ENCODE assay signal across 13 mouse cellular contexts in the genomic region with DNA sequence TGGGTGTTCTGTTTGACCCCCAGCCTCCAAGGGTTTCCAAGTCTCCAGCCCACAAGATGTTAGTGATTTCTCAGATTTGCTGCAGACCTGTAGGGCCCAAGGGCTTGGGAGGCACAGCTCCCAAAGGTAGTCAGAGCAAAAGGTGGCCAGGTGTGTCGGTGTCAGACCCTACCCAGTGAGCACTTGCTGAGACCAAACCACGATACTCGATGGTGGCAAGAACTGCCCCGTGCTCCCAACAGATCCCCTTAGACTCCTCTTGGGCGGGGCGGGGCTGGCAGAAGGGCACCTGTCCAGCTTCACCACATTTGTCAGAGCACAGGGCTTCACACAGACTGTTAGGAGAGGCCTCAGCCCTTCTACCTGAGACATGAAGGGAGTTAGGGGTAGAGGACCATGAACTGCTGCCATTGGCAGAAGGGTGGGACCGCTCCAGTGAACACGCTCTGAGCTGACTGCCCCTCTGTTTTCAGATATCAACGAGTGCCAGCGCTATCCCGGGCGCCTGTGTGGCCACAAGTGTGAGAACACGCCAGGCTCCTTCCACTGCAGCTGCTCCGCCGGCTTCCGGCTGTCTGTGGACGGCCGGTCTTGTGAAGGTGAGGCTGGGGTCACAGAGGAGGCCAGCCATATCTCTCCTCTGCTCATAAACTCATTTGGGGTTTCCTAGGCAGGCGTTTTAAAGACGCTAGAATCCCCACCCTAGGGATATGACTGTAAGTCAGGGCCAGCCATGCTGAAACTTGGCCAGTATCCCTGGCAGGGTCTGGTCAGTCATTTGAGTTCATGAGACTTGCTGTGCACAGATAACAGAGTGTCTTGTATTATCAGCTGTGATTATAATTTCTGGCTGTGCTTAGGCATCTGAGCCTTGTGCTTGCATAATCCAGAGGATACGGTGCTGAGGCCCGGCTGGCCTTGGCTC. TPM values are rescaled to one million over a fixed set of nuclear protein-coding genes. Genes with fewer than 3 reads are reported as not detected.
DNase-seq lines count a peak whose midpoint lies in the region; ATAC-seq lines count a peak whose summit lies in the region.
"Had no signal": no experiment of that assay in that cellular context is flagged by ENCODE, and none has a peak within 500 bp of the region (broad histone marks: within the 10 kb centered on the region; RNA-seq: fewer than 3 reads in every experiment).

No protein-coding gene starts in this region.

- H3K9ac ChIP-seq in kidney, embryonic 15.5 days = no peak overlapping the region
- H3K9ac ChIP-seq in hindbrain, embryonic 12.5 days = no peak overlapping the region
- H3K9ac ChIP-seq: hindbrain, embryonic 15.5 days; liver, embryonic 13.5 days; neural tube, embryonic 12.5 days had no signal

- peaks cover 94% of the 10 kb centered on the region for H3K36me3 ChIP-seq in kidney, embryonic 15.5 days
- H3K36me3 ChIP-seq in hindbrain, embryonic 12.5 days = peaks cover 58% of the 10 kb centered on the region
- H3K36me3 ChIP-seq: hindbrain, embryonic 15.5 days had no signal

- no peaks in the 10 kb centered on the region for H3K27me3 ChIP-seq in kidney, embryonic 15.5 days
- H3K27me3 ChIP-seq in hindbrain, embryonic 12.5 days = no peaks in the 10 kb centered on the region
- H3K27me3 ChIP-seq: hindbrain, embryonic 15.5 days; liver, embryonic 13.5 days; neural tube, embryonic 12.5 days had no signal

- peak overlapping the region; percentile 54; the same call in 1 of the 2 replicates for H3K27ac ChIP-seq in kidney, embryonic 15.5 days
- H3K27ac ChIP-seq in hindbrain, embryonic 12.5 days = no peak overlapping the region
- H3K27ac ChIP-seq: hindbrain, embryonic 15.5 days; liver, embryonic 13.5 days; neural tube, embryonic 12.5 days had no signal

- no peak overlapping the region for H3K4me2 ChIP-seq in kidney, embryonic 15.5 days
- no peak overlapping the region for H3K4me2 ChIP-seq in hindbrain, embryonic 12.5 days (replicated peaks)
- H3K4me2 ChIP-seq: hindbrain, embryonic 15.5 days; liver, embryonic 13.5 days; neural tube, embryonic 12.5 days had no signal

- peaks cover 15% of the 10 kb centered on the region for H3K4me1 ChIP-seq in kidney, embryonic 15.5 days
- no peaks in the 10 kb centered on the region for H3K4me1 ChIP-seq in hindbrain, embryonic 12.5 days
- H3K4me1 ChIP-seq: hindbrain, embryonic 15.5 days; liver, embryonic 13.5 days; neural tube, embryonic 12.5 days had no signal

- H3K4me3 ChIP-seq in kidney, embryonic 15.5 days (replicated peaks) = no peak overlapping the region
- no peak overlapping the region for H3K4me3 ChIP-seq in hindbrain, embryonic 12.5 days
- H3K4me3 ChIP-seq: erythroblast, embryonic 14.5 days; hindbrain, embryonic 15.5 days; liver, embryonic 13.5 days; neural tube, embryonic 12.5 days had no signal

- no peaks in the 10 kb centered on the region for H3K9me3 ChIP-seq in kidney, embryonic 15.5 days (replicated peaks)
- no peaks in the 10 kb centered on the region for H3K9me3 ChIP-seq in hindbrain, embryonic 12.5 days (replicated peaks)
- H3K9me3 ChIP-seq: hindbrain, embryonic 15.5 days; liver, embryonic 13.5 days; neural tube, embryonic 12.5 days had no signal

- WGBS in kidney, embryonic 15.5 days = 66% methylated on average over 22 of the region's 22 CpGs
- WGBS in hindbrain, embryonic 12.5 days = 92% methylated on average over 22 of the region's 22 CpGs

- ATAC-seq in kidney, embryonic 15.5 days (replicated peaks; ENCODE audit: low FRiP score) = 0 out of 2 replicates have a peak, but pooled peaks have one; percentile 31
- ATAC-seq in hindbrain, embryonic 12.5 days (ENCODE audit: low FRiP score) = no peak

- DNase-seq in adrenal gland, postnatal 14 days = peak; percentile 44
- DNase-seq in adrenal gland, adult 8-10 months = no peak
- peak; percentile 33 for DNase-seq in testis, postnatal 14 days (ENCODE audit: low spot score)
- no peak for DNase-seq in testis, postnatal 10 days (ENCODE audit: low spot score)
- no peak for DNase-seq in layer of hippocampus, adult 9-11 months
- no peak for DNase-seq in MN1 (ENCODE audit: low spot score)
- DNase-seq: layer of hippocampus, postnatal 36 days; liver, embryonic 13.5 days had no signal

RNA-seq across cellular contexts. Expression of a gene that starts 33.3 kb away (rescaled TPM):
- total RNA-seq in adrenal gland, postnatal 14 days (2021) = 45.3 and 47.0 TPM in 2 replicates
- 10 to 100 TPM; 24.9 to 34.2 (median 29.2) TPM for total RNA-seq in adrenal gland, adult 8-10 months (2022)
- polyA plus RNA-seq in kidney, embryonic 15.5 days (2015; fragmentation: Nextera tagmentation; extraction: Ambion mirVana) = 170 and 206 TPM in 2 replicates
- 110 and 127 TPM in 2 replicates for polyA plus RNA-seq in hindbrain, embryonic 12.5 days (2016; fragmentation: Nextera tagmentation; extraction: Ambion mirVana)
- polyA plus RNA-seq: erythroblast, embryonic 14.5 days had no signal

Comparison
In these comparisons a context has a peak if more than half of its experiments do, and no peak if none do; other contexts are left out.
1. DNase-seq: peak in adrenal gland, postnatal 14 days (single experiment) and testis, postnatal 14 days (single experiment); none in adrenal gland, adult 8-10 months (single experiment), testis, postnatal 10 days (single experiment), layer of hippocampus, adult 9-11 months (single experiment) and MN1 (single experiment).